Mouse (Mus musculus) cortical plate, adult 2 months (tissue): ENCODE results near the gene Senp6. TPM values are rescaled to one million over a fixed set of nuclear protein-coding genes. Genes with fewer than 3 reads are reported as not detected.
A peak's percentile ranks its signal among the peaks of the same experiment; 100 is the strongest.
"Not testable (repeated sequence)": the region's sequence is repeated elsewhere in the genome, so short reads cannot be mapped to it uniquely, and the experiment has no call there.

Source experiments
- H3K27ac ChIP-seq: fragments of 200-500 bp; 2 replicates; pipeline ENCODE4 v1.5.1; 2012; ENCODE audit warnings: low read length, control low read depth, inconsistent platforms; ENCODE audit not compliant: insufficient read depth
- H3K4me1 ChIP-seq: fragments of 200-500 bp; 2 replicates; pipeline ENCODE4 v1.6.1; 2011; ENCODE audit warnings: low read length; ENCODE audit not compliant: control insufficient read depth, insufficient read depth
- H3K4me3 ChIP-seq: fragments of 200-500 bp; 2 replicates; pipeline ENCODE4 v1.5.1; 2011; ENCODE audit warnings: mild to moderate bottlenecking, low read length, control low read depth; ENCODE audit not compliant: insufficient read depth
- CTCF ChIP-seq: fragments of 200-500 bp; IDR thresholded peaks from 2 replicates; pipeline ENCODE4 v1.5.1; 2011; ENCODE audit warnings: mild to moderate bottlenecking, control low read depth, low read length; ENCODE audit not compliant: insufficient read depth; ENCODE audit errors: extremely low read depth
- POLR2A ChIP-seq: fragments of 200-500 bp; IDR thresholded peaks from 2 replicates; pipeline ENCODE4 v1.6.1; 2011; ENCODE audit warnings: mild to moderate bottlenecking, low read length, control low read depth; ENCODE audit not compliant: insufficient read depth; ENCODE audit errors: extremely low read depth
- polyA plus RNA-seq: library from polyadenylated mRNA; depleted of rRNA; stranded (reverse); fragments of >200 nt; gene quantifications from 2 replicates; pipeline ENCODE4 v1.2.3, GENCODE M21; 2012; rRNA removed

Gene Senp6
- polyA plus RNA-seq: 31.1 and 35.0 TPM in 2 replicates

GRCm38 (mm10) chr9:80066367-80067220, at the start of gene Senp6:
Gene Senp6 (plus strand): TSS chr9:80066903.
- TF ChIP-seq CTCF: no peak
- TF ChIP-seq POLR2A: no peak
- H3K27ac ChIP-seq: peak within 1 kb of the TSS; percentile 100
- peaks cover 2% of the 10 kb centered on the region; the same call in 1 of the 2 replicates for H3K4me1 ChIP-seq
- H3K4me3 ChIP-seq: peak within 1 kb of the TSS; percentile 96

GRCm38 (mm10) chr9:80020429-80020828, 46.3 kb upstream of the Senp6 start:
- no peak overlapping the region for H3K27ac ChIP-seq
- H3K4me1 ChIP-seq: peaks cover 3% of the 10 kb centered on the region
- TF ChIP-seq CTCF: no peak
- TF ChIP-seq POLR2A: no peak
- H3K4me3 ChIP-seq: no peak overlapping the region

- Histone ChIP-seq H3K4me3 (no peak overlapping the region), H3K4me1 (peaks cover 3% of the 10 kb centered on the region), H3K27ac (no peak overlapping the region)
- no peak for TF ChIP-seq POLR2A
- TF ChIP-seq CTCF: no peak
These were observed 45.1 kb upstream of the Senp6 start for GRCm38 (mm10) chr9:80021648-80022047.

DNA sequence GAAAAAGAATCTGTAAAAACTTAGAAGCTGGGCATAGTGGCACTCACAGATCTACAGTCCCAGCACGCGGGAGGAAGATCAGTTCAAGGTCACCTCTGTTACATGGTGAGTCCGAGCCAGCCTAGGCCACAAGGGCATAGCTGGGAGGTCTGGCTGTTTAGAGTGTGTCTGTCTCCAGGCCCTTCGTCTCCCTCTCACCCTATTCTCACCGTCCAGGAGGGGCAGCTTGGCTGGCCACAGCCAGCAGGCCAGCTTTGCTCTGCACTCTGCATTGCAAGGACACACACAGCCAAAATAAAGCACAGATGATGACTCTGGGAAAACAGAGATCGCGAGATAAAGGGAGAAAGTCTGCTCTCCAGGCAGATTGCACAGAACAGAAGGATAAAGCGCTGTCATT, 43.9 kb upstream of the Senp6 start:
- TF ChIP-seq CTCF (no peak), POLR2A (no peak)
- H3K27ac ChIP-seq: no peak overlapping the region
- peaks cover 3% of the 10 kb centered on the region for H3K4me1 ChIP-seq
- no peak overlapping the region for H3K4me3 ChIP-seq

- H3K4me3 ChIP-seq, H3K27ac ChIP-seq, H3K4me1 ChIP-seq: not testable (repeated sequence)
These were observed 41.4 kb upstream of the Senp6 start for GRCm38 (mm10) chr9:80025347-80025746.

DNA sequence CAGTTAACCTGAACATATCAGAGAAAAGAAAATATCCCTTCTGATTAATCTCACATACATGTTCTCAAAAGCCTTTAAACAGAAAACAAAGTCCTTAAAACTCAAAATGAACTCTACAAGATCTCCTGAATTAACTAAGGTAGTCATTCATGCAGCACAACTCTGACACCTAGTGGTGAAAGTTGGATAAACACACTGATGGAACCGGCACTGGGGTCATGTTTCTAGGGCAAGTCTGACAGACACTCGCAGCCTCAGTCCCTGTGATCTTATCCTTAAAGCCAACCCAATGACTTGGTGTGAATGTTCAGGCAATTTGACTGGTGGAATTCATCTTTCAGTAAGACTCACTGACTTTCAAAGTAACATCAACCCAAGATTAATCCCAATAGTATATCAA, 40.7 kb upstream of the Senp6 start:
- Histone ChIP-seq H3K4me1 (peaks cover 3% of the 10 kb centered on the region), H3K4me3 (no peak overlapping the region), H3K27ac (no peak overlapping the region)
- TF ChIP-seq POLR2A: no peak
- peak; percentile 64 for TF ChIP-seq CTCF

- Histone ChIP-seq H3K4me1 (no peaks in the 10 kb centered on the region), H3K4me3 (no peak overlapping the region), H3K27ac (no peak overlapping the region)
- no peak for TF ChIP-seq POLR2A
- TF ChIP-seq CTCF: no peak
These were observed 40.1 kb upstream of the Senp6 start for GRCm38 (mm10) chr9:80026581-80027021.

DNA sequence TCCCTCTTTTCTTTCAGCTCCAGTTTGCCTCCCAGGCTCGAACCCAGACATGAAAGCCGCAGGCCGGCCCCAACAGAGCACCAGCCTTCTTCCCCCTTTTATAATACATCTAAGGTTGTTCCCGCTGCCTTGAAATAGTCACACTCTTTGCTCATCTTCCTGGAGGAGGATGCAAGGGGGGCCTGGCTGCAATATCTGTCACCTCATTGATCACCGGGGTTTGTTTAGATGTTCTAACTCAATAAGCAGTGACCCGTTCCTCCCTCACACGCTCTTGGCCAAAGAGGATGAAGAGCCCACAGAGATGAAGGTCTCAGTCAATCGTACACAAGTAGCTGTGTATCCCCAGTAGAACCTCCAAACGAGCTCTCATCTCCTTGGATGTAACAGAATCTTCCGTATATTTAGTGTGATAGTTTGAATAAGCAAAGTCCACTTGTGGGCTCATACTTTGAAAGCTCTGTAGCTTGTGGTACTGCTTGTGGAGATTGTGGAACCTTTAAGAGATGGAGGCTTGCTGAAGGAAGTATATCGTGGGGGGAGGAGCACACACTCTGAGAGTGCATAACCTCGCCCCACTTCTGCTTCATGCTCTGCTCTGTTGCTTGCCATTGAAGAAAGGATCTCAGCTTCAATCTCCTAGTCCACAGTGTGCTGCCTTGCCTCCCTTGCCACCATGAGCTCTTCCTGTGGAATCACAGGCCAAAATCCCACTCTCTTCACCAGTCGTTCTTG, 29.3 kb upstream of the Senp6 start:
- no peak overlapping the region for H3K4me3 ChIP-seq
- TF ChIP-seq POLR2A: no peak
- no peak for TF ChIP-seq CTCF
- no peak overlapping the region for H3K27ac ChIP-seq
- H3K4me1 ChIP-seq: no peaks in the 10 kb centered on the region

GRCm38 (mm10) chr9:80037997-80038383, 28.7 kb upstream of the Senp6 start:
- Histone ChIP-seq H3K4me1 (no peaks in the 10 kb centered on the region), H3K27ac (no peak overlapping the region), H3K4me3 (no peak overlapping the region)
- TF ChIP-seq POLR2A: no peak

DNA sequence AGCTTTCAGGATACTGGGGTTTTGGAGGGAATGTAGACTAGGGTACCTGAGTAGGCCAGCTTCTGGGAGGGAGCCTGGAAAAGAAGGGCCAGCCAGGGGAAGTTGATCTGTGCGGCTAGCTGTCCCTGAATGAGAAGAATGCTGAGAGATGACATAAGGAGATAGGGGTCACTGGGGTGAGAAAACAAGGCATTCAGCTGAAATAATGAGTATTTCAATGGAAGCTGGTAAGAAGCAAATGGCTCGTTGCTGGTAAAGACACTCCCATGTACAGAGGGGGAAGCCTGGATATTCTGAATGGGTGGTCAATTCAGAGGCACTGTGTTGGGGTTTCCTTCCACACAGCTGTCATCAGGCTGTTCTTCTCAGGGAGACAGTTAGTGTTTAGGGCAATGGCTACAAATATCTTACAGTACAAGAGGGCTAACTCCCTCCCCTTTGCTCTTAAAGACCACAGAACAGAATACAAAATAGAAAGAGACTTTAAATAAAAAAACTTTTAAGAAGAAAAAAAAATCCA, 27.3 kb upstream of the Senp6 start:
- no peak overlapping the region for H3K27ac ChIP-seq
- no peak for TF ChIP-seq POLR2A
- TF ChIP-seq CTCF: no peak

DNA sequence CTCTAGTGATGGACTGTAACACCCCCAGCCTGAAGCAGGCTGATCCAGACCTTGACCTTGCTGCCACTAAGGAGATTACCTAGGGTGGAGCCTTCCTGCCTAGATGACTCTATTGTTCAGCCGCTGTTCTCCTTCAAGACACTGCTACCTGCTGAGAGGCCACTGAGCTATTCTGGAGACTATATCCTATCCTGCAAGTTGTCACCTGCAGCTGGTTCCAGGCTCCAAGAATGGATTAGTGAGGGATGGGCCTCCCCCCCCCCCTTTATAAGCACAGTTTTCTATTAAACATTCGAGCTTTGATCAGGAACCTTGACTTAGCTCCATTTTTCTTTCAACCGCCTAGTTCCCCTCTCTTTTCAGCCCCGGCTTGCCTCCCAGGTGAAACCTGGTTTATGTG, 22.4 kb upstream of the Senp6 start:
- not testable (repeated sequence) for H3K4me3 ChIP-seq, H3K27ac ChIP-seq, H3K4me1 ChIP-seq

More for the DNA sequence above, 27.3 kb upstream of the Senp6 start:
- Histone ChIP-seq H3K4me1 (no peaks in the 10 kb centered on the region), H3K4me3 (no peak overlapping the region)

DNA sequence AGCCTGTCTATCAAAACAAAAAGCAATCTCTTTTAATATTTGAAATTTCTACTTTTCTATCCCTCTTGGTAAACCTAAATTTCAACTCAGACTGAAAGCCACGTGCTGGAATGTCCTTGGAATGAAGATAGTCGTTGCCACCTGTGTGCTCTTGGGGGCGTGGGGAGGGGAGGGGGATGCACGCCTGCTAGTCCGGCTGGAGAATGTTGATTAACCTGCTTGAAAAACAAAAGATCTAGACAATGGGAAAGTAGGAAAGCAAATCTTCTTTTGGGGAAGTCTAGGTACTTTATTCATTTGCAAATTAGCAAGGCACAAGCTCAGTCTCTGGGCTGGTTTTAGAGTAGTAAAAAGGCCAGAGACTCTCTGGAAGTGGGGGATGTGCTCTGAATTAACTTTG, 17.4 kb upstream of the Senp6 start:
- H3K27ac ChIP-seq, H3K4me1 ChIP-seq, H3K4me3 ChIP-seq: not testable (repeated sequence)
